Mouse (Mus musculus) lung, adult 2 months (tissue): ENCODE measurements around the gene Gpatch3.

Source experiments
- CTCF ChIP-seq: fragments of 200-500 bp; IDR thresholded peaks from 2 replicates; pipeline ENCODE4 v1.5.1; 2011; ENCODE audit warnings: mild to moderate bottlenecking, low read length, control low read depth; ENCODE audit not compliant: insufficient read depth
- POLR2A ChIP-seq: fragments of 200-500 bp; IDR thresholded peaks from 2 replicates; pipeline ENCODE4 v1.6.1; 2011; ENCODE audit warnings: low read depth, mild to moderate bottlenecking, control low read depth, low read length, borderline replicate concordance; ENCODE audit errors: extremely low read depth

- no peak for TF ChIP-seq POLR2A
- no peak for TF ChIP-seq CTCF
Observed at GRCm38 (mm10) chr4:133574843-133575202, 278 bp downstream of the Gpatch3 start.
